Mouse (Mus musculus) T-helper 1 cell (primary cell): ENCODE data around the gene Tenm2.

Experiments
- in situ Hi-C: fragments of 300-600 bp; cut with MboI, MseI; formaldehyde crosslinking; loops from one replicate; pipeline ENCODE4 v1.15.1; 2025; ENCODE audit warnings: high pct_unique_total_duplicates

Tenm2 gene

DNA sequence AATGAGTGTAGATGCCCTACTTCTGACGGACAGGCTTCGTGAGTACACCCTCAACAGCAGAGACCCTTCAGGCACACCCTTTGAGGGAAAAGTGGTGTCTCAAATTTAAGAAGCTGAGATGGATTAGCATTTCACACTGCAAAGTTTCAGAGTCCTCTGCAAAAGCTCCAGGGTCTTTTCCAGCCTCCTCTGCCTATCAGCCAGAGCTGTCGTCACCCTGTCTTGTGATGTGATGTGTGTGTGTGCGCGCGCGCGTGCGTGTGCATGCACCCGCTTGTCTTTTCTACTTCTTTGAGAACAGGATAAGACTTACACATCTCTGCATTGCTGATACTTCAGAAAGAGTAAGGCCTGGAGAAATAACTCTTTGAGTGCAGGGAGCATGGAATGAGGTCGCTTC, 1179.2 kb downstream of the Tenm2 start:
- in situ Hi-C loops, result no loop called here

- in situ Hi-C loops, result no loop called here
These were observed 1181.4 kb downstream of the Tenm2 start for GRCm38 (mm10) chr11:36054323-36054722.

DNA sequence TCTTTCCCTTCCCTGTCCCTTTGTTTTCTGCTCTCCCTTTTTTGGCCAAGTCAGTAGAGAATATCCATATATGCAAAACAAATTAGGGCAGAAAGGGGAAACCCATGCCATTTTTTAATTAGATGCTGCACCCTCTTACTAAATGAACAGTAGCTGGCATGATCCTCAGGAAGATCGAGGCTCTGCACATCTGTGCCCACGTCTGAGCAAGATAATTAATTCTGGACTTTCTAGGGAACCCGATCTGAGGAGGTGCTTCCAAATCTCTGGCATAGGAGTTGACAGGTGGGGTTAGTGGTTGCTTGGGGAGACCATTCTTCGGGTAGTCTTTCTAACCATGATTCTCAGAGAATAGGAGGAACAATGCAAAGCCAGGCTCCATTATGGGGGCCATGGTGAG, 1182.3 kb downstream of the Tenm2 start:
- in situ Hi-C loops, result no loop called here

DNA sequence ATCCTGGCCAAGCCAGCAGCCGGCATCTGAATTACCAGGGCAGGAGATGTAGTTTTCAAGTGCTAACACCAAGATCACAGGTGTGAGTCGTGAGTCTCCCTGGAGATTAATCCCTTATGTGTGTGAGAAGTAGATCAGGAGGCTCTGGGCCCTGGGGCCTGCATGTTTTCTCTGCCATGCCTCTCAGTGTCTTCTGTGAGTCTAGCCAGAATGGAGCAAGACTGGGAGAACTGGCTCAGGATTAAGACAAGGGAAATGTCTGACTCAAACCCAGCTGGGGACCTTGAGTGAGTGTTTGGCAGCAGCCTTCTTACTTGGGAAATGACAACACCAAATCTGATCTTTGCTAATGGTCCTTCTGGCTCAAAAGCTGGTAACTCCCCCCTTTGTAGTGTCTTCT, 1183.2 kb downstream of the Tenm2 start:
- in situ Hi-C loops, result no loop called here

DNA sequence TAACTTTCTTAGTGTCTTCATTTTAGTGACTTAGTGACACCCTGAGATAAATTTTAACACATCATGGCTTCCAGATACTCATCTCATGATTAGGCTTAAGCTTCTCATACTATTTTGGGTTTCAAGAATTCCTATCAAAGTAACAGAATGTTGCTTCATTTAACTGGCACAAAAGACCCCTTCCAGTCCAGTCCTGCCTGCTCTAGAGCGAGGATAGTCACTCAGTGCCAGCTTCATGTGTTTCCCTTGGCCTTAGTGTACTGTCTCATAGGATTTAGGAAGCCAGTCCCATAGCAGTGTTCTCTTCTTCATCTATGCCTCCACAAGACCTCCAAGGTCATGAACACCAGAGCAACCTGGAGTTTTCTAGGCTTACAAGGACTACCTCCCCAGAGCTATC, 1183.7 kb downstream of the Tenm2 start:
- in situ Hi-C loops, result no loop called here

DNA sequence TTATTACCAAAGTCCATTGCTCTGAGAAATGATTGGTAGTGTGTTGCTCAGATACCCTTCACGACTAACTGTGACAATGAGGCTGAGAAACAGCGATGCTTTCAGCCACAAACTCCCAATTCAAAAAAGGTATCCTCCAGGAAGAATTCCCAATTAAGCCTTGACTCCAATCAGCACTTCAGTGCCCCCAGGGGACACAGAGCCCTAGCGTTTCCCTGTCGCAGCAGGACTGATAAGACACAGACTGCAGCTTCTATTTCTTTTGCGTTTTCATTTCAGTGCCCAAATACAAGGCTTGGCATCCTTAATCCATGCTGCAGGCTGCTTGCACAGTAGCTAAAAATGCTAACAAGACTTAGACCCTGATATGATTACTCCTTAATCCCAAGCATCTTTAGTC, 1186.2 kb downstream of the Tenm2 start:
- in situ Hi-C loops, result loop anchor here (10.0 kb wide), 1 partner anchor 235 kb away; no protein-coding TSS in a partner anchor

DNA sequence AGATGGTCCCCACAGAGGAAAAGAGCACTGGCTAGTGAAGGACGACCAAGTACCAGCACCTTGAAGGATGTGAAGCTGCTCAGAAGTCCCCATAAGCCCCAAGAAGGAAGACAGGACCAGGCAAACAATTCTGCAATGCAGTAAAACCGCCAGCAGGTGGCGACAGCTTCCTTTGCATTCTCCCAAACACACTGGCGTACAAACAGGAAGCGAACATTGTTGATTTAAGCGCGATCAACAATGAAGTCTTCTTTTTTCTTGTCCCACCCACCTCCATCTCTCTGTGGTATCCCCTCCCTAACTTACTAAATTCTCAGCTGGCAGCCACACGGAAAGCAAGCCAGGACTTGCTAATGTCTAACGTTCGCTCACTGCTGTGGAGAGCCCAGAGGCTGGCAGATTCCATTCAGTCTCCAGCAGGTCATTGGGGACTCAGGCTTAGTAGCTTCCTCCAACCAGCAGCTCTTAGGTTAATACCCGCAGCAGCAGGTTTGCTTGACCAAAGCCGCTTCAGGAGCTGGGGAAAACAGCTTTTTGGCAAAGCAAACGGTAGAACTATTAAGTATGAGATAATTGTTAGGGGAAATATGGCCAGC, 1190.0 kb downstream of the Tenm2 start:
- in situ Hi-C loops, result loop anchor here (10.0 kb wide), 1 partner anchor 239 kb away; no protein-coding TSS in a partner anchor

GRCm38 (mm10) chr11:36041411-36041810, 1194.4 kb downstream of the Tenm2 start:
- in situ Hi-C loops, result loop anchor here (10.0 kb wide), 1 partner anchor 243 kb away; no protein-coding TSS in a partner anchor

DNA sequence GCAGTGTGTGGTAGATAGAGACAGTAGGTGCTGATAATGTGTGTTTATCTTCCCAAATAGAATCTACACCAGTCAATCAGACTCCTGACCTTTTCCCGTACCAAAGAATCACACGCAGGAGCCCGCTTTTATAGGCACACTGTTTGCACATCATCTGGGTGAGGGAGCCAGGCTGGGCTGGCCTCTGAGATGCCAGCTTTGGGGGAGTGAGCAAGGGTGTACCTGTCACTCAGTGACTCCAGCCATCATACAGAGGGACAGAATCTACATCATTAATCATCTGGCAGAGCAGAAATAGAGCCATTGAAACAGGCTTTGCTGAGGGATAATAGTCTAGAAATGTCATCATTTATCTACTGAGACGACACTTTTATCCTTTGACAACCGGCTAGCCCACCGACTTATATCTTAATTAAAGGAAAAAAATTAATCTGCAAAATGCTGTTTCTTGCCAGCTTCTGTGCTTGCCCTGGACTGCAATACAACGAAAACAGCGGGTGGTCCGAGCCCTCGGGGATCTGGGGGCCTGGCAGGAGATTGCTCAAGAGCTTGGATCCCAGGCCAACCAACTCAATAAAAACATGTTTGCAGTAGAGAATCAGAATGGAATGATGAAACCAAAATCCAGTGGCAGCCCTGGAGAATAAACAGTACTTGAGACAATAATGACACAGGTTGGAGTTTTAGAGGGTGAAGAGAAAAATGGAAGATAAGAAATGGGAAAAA, 1195.1 kb downstream of the Tenm2 start:
- in situ Hi-C loops, result loop anchor here (10.0 kb wide), 1 partner anchor 244 kb away; no protein-coding TSS in a partner anchor

DNA sequence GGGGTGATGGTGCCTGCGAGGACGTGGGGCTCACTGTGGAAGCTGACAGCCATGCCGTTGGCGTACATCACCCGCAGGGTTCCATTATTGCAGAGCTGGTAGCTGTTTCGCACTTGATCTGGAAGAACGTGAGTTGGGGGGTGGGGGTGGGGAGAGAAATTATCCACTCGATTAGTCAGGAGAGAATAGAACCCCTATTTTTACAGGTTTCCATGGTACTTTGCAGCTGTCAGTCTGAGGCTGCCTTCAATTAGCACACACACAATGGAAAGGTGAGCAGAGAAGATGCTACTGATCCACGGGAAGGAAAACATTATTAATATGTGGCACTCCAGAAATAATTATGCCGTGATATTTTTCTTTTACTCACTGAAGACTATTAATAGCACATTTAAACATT, 1195.9 kb downstream of the Tenm2 start:
- in situ Hi-C loops, result loop anchor here (10.0 kb wide), 1 partner anchor 245 kb away; no protein-coding TSS in a partner anchor

DNA sequence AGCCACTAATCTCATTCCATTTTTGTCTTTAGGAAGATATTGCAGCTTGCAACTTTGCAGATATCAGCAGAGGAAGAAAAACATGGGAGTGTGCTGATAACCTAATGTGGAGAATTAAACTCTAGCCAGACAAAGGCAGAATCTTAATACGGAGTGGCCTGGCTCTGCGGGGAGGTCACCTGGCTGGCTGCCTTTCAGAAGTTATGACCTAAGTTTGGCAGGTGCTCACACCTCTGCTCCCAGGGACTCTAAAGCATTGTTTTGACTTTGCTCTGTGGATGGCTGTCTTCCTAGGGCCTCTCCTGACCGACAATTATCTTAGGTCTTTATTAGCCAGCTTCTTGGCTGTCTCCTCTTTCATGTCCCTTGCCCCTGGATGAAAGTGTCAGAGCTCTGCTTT, 1197.4 kb downstream of the Tenm2 start:
- in situ Hi-C loops, result no loop called here

GRCm38 (mm10) chr11:36037311-36037710, 1198.5 kb downstream of the Tenm2 start:
- in situ Hi-C loops, result no loop called here

DNA sequence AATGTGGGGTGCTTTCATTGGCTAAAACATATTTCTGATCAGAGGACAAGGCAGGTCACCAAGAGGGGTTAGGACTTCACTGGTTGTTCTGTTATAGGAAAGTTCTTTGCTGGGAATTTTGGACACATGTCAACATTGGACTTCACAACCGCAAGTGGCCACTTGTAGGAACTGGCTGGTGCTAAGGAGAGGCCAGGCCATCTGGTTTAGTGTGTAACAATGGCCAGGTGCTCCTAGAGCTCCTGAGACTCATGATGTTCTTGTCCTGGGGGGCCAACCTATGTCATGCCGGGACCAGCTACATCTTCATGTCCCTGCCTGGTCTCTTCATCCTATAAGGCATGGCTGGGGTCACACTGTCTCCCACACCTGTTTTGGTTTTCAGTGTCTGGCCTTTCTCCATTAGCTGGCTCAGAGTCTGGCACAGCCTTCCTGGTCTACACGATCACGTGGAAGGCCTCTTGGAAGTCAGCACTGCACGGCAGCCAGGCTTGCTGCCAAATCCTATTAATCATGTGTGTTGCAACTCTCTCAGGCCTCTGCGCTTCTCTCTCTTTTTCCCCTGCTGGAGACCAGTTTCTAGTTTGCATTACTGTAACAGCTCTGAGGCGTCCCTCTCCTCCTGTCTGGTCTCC, 1199.6 kb downstream of the Tenm2 start:
- in situ Hi-C loops, result no loop called here

DNA sequence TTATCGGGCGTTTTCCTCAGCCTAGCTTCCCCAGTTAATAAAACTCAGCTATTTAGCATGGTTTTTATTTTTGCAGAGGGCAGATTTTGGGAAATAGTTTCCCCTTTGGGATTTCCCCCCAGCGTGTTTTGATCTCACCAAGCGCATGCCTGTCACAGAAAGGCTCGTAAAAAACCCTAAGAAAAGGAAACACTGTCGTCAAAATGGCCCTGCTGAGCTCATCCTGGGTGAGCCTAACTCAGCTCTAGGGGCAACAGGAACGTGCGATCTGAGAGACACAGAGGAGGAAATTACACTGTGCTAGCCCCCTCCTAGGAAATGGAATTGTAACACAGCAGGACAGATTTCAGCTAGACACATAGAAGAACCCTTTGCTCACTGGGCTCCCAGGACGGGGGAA, 1204.0 kb downstream of the Tenm2 start:
- in situ Hi-C loops, result no loop called here

DNA sequence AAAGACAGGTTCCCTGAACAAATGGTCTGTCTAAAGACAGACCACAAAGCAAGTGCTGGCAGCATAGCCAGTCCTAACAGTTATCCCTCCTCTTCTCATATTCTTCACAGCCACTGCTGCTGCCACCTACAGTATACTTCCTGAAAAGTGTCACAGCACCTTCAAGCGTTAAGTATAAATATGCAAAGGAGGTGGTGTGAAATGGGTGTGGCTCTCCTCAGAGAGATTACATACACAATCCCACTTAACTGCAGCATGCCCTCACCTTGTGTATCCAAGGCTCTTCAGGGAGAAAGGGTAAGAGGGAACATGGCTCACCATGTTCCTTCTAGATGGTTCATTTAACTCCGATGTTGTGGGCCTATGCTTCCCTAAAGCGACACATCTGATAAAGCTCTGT, 1215.8 kb downstream of the Tenm2 start:
- in situ Hi-C loops, result no loop called here

DNA sequence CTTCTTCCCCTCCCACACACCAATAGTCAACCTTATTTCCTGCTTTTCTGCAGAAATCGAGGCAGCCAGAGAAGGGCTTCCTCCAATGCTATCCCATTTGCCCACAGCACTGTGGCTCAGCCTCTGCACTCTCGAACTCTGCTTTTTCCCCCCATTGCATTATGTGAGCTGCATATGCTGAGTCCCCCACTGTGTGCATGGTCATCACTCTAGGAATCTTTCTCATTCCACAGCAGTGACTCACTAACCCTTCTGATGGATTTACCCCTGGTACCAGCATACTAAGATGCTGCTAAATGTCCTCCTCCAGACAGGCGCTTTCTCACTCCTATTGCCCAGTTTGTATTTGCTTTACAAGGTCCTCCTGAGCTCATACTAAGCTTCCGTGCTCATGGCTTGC, 1222.6 kb downstream of the Tenm2 start:
- in situ Hi-C loops, result no loop called here

DNA sequence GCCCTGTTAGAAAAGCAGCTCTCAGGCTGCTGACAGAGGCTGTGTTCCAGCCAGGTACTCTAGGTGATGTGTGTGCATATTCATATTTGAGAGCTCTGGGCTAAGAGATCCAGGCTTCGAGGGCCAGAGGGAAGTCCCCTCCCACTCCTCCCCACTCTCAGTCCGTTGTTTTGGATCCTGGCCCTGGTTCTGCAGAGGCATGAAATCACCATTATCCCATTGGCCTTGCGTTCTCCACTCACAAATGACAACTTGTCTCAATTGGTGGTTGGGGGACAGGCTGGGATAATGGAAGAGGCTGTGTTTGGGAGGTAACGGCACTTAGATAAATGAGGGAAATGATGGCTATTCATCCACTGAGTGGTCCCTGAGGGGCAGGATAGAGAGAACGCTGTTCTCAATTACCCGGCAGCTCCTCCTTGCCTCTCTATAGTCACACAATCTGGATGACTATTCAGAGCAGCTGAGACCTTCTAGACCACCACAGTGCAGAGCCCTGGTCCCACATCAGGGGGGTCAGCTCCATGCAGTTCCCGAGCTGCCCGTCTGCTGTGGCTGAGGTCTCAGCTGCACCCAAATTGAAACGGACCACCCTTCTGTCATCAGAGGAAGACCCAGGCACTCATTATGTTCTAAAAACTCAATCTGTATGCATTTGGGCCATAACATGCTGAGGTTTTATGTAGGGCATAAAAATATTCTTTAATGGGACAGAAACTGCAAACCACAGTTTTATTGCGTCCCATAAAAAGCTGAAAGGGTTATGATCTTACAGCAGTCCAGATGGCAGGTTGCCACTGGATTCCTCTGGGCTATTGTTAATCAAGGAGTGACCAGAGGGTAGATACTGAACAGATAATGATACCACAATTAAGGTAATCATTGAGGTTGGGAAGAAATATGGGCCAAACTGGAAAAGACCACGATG, 1226.2 kb downstream of the Tenm2 start:
- in situ Hi-C loops, result no loop called here

- in situ Hi-C loops, result no loop called here
These were observed 1232.9 kb downstream of the Tenm2 start for GRCm38 (mm10) chr11:36002900-36003299.

- in situ Hi-C loops, result no loop called here
These were observed 1234.3 kb downstream of the Tenm2 start for GRCm38 (mm10) chr11:36001282-36001970.

DNA sequence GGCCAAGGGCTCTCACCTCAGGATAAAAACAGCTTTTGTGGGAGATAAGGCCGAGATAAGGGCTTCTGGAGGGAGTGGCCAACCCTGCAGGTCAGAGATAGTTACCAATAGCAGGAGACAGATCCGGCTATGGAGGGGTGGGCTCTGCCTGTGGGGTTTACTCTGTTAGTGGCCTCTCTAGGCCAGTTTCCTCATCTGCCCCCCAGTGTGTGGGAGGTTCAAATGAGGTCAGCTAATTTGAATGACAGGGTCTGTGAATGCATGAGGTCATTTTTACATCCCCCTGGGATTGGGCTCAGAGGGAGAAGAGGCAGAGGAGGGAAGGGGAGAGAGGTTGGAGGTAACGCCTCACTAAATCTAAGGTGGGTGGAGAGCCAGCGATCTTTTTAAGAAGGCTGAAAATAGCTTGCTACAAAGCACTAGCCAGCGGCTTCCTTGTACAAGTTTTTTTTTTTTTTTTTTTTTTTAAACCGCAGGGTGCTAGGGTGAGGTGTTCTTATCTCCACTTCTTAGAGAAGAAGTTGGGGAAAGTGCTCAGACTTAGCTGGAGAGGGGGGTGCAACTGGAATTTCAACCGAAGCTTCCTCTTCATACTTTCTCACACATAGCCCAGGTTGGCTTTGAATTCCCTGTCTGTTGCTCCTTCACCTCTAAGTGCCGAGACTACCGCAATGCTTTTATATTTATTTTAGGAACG, 1235.0 kb downstream of the Tenm2 start:
- in situ Hi-C loops, result no loop called here
